Mouse (Mus musculus): ENCODE data around the gene Arhgap28. TPM values are rescaled to one million over a fixed set of nuclear protein-coding genes. Genes with fewer than 3 reads are reported as not detected.

Gene Arhgap28
- polyA plus RNA-seq, 1 experiment from 2014 or later, result 10.0 TPM

GRCm38 (mm10) chr17:67809171-67809570 is 194.7 kb downstream of the Arhgap28 start:
- no peak for TF ChIP-seq CTCF (IDR thresholded peaks at IDR 0.05)
- ChIA-PET POLR2A (no interaction called here), CTCF (no interaction called here)
- in situ Hi-C loops (cut with MboI; ENCODE audit: low pct_unique_long_range_greater_than_20kb), result no loop called here
- ATAC-seq (no peak), DNase-seq (ENCODE audit: low read depth, low spot score) (no peak)
- H3K27me3 ChIP-seq, result no peaks in the 10 kb centered on the region

All from Patski (cell line).